Mouse (Mus musculus) myocyte (in vitro differentiated cells): ENCODE data around the gene Nkx2-3. TPM values are rescaled to one million over a fixed set of nuclear protein-coding genes. Genes with fewer than 3 reads are reported as not detected.

Experiments used
- H3K27me3 ChIP-seq: one replicate; pipeline ENCODE4 v1.6.1; 2011; ENCODE audit not compliant: control insufficient read depth, insufficient read depth, insufficient read length
- H3K36me3 ChIP-seq: one replicate; pipeline ENCODE4 v1.6.1; 2011; ENCODE audit not compliant: control insufficient read depth, insufficient read depth
- H3K4me2 ChIP-seq: one replicate; pipeline ENCODE4 v1.6.1; 2011; ENCODE audit warnings: low read depth, control low read depth
- H3K4me3 ChIP-seq: one replicate; pipeline ENCODE4 v1.5.1; 2011; ENCODE audit warnings: mild to moderate bottlenecking, control low read depth, moderate library complexity
- H3K79me2 ChIP-seq: one replicate; pipeline ENCODE4 v1.6.1; 2011; ENCODE audit not compliant: control insufficient read depth, insufficient read depth
- H3ac ChIP-seq: one replicate; pipeline ENCODE4 v1.6.1; 2011; ENCODE audit not compliant: control insufficient read depth, insufficient read length
- CEBPB ChIP-seq: IDR thresholded peaks from 2 replicates; pipeline ENCODE4 v1.6.1; 2011; ENCODE audit warnings: mild to moderate bottlenecking, moderate library complexity; ENCODE audit not compliant: poor library complexity, insufficient read depth, severe bottlenecking
- E2F4 ChIP-seq: IDR thresholded peaks from one replicate; pipeline ENCODE4 v1.6.1; 2011; ENCODE audit warnings: mild to moderate bottlenecking, control low read depth, moderate library complexity; ENCODE audit not compliant: insufficient read depth
- MAX ChIP-seq: IDR thresholded peaks from one replicate; pipeline ENCODE4 v1.6.1; 2011; ENCODE audit warnings: low read depth, mild to moderate bottlenecking, control low read depth
- MYOD1 ChIP-seq, 3 experiments: IDR thresholded peaks; one replicate each; pipeline ENCODE4 v1.6.1; 2011; ENCODE audit warnings: control low read depth in 2 of 3, low read depth in 2 of 3, mild to moderate bottlenecking in 2 of 3, moderate library complexity in 1 of 3; ENCODE audit not compliant: insufficient read length in 2 of 3, control insufficient read depth in 1 of 3
- MYOG ChIP-seq, 3 experiments: IDR thresholded peaks; one replicate each; pipeline ENCODE4 v1.6.1; 2011; ENCODE audit warnings: control low read depth in 2 of 3, low read depth in 2 of 3, mild to moderate bottlenecking in 2 of 3; ENCODE audit not compliant: insufficient read length in 2 of 3, control insufficient read depth in 1 of 3, insufficient read depth in 1 of 3
- POLR2A ChIP-seq: IDR thresholded peaks from one replicate; pipeline ENCODE4 v1.6.1; 2011; ENCODE audit warnings: low read depth, mild to moderate bottlenecking, control low read depth, moderate library complexity; ENCODE audit not compliant: insufficient read length
- POLR2AphosphoS2 ChIP-seq: IDR thresholded peaks from one replicate; pipeline ENCODE4 v1.6.1; 2011; ENCODE audit warnings: low read depth, control low read depth; ENCODE audit not compliant: insufficient read length
- REST ChIP-seq: IDR thresholded peaks from one replicate; pipeline ENCODE4 v1.6.1; 2011; ENCODE audit warnings: mild to moderate bottlenecking, control low read depth, moderate library complexity; ENCODE audit not compliant: insufficient read depth, insufficient read length
- SRF ChIP-seq: IDR thresholded peaks from one replicate; pipeline ENCODE4 v1.6.1; 2011; ENCODE audit warnings: low read depth; ENCODE audit not compliant: control insufficient read depth, insufficient read length
- TCF12 ChIP-seq: IDR thresholded peaks from one replicate; pipeline ENCODE4 v1.6.1; 2011; ENCODE audit warnings: mild to moderate bottlenecking, control low read depth; ENCODE audit not compliant: poor library complexity, insufficient read depth, severe bottlenecking
- TCF3 ChIP-seq: IDR thresholded peaks from one replicate; pipeline ENCODE4 v1.6.1; 2011; ENCODE audit warnings: low read depth, control low read depth; ENCODE audit not compliant: insufficient read length
- USF1 ChIP-seq: IDR thresholded peaks from one replicate; pipeline ENCODE4 v1.6.1; 2011; ENCODE audit warnings: low read depth, mild to moderate bottlenecking, control low read depth, moderate library complexity
- polyA plus RNA-seq: library from polyadenylated mRNA; unstranded; fragments of >200 nt; fragmentation: generic; extraction: Trizol; gene quantifications from one replicate; pipeline ENCODE4 v1.2.1, GENCODE M21; 2012; ENCODE audit warnings: missing spikeins

The Nkx2-3 gene
- polyA plus RNA-seq, 1 experiment, result not detected

DNA sequence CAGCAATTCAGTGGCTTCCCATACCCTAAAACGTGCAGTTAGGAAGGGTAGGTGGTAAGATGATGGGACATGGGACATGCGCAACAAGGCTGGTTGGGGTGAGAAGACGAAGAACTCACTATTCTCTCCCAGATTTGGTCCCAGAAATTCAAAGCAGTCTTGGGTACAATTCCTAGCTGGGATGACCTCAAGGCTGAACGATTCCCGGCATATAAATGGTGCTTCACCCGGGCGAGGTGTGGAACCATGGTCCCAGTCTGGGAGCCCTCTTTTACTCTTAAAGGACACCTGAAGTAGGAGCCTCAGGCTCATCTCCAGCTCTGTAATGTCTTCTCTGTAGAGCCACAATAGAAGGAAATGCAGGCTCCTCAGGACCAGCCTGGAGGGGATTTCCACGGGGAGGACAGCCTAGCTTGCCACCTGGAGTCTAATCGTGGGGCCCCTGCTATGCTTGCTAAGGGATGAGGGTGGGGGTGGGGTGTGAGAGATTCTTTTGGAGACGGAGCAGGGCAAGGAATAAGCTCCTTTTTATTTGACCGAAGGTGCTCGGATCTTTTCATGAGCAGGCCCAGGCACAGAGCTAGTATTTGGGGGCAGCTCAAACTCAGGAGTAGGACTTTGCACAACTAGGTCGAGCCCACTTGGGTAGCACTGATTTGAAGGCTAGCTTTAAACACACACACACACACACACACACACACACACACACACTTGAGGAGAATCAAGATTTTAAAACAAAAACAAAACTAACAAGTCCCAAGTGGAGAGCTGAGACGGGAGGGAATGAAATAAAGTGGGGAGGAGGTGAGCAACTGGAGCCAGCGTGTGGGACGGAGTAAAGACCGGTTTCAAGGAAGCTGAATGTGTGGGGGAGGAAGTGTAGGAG lies 6.2 kb upstream of the Nkx2-3 start:
- Histone ChIP-seq H3ac (no peak overlapping the region), H3K79me2 (no peaks in the 10 kb centered on the region), H3K27me3 (peaks cover 5% of the 10 kb centered on the region), H3K4me2 (no peak overlapping the region), H3K36me3 (no peaks in the 10 kb centered on the region), H3K4me3 (no peak overlapping the region)
- no peak for TF ChIP-seq POLR2A
- no peak for TF ChIP-seq E2F4
- no peak for TF ChIP-seq USF1
- TF ChIP-seq POLR2AphosphoS2, result no peak

DNA sequence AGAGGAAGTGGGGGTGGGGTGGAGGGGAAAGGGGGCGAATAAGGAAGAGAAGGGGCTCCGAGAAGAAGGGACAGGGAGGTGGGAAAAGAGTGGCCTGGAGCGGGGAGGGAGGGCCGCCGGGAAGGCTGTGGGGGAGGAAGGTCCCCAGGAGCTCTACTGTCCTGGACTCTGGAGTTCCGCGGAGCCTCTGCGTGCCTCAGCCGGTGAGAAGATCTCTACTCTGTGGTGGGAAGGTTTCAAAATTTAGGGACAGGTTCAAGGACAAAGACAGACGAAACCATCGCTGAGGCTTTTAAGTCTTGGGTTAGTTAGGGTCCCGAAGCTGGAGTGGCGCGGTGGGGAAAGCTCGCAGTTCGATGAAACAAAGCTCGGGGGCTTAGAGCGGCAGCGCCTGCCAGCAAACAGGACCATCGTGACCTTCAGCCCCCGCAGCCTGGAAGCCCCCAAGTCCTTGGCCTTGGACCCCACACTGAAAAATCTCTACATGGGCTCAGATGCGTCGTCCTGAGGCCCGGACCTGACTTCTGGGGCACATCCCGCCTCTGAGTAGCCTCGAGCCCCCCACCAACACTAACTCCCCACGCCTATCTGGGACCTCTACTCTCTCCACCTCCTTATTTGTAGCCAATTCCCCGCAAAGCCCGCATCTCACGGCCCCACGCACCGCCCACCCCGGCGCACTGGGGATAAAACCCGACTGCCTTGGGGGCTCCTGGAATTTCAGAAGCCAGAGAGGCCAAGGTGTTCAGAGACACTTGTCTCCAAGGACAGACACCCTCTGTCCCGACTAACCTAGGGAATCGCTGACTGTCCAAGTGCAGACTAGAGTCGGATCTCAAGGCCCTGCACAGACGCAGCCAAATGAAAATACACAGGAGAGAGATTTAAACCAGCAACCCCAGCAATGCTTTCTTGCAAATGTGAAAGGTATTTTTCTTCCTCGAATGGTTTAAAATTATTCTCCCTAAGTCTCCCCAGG lies 5.3 kb upstream of the Nkx2-3 start:
- no peak for TF ChIP-seq TCF12
- TF ChIP-seq USF1, result no peak
- TF ChIP-seq MYOG (IDR thresholded peaks at IDR 0.05; ENCODE audit: control insufficient read depth in 1 of 3, insufficient read depth in 1 of 3, insufficient read length in 2 of 3, low read depth in 2 of 3), result no peak
- TF ChIP-seq REST, result no peak
- no peak for TF ChIP-seq E2F4
- TF ChIP-seq MAX, result no peak
- no peak for TF ChIP-seq CEBPB
- no peak for TF ChIP-seq POLR2A
- no peak for TF ChIP-seq SRF
- TF ChIP-seq POLR2AphosphoS2, result no peak
- TF ChIP-seq MYOD1 (IDR thresholded peaks at IDR 0.05; ENCODE audit: control insufficient read depth in 1 of 3, insufficient read length in 2 of 3, low read depth in 2 of 3), result no peak
- TF ChIP-seq TCF3, result no peak
- peaks cover 6% of the 10 kb centered on the region for H3K27me3 ChIP-seq
- H3K36me3 ChIP-seq, result no peaks in the 10 kb centered on the region
- H3K4me3 ChIP-seq, result no peak overlapping the region
- no peaks in the 10 kb centered on the region for H3K79me2 ChIP-seq
- peak overlapping the region; percentile 55 for H3K4me2 ChIP-seq
- no peak overlapping the region for H3ac ChIP-seq

DNA sequence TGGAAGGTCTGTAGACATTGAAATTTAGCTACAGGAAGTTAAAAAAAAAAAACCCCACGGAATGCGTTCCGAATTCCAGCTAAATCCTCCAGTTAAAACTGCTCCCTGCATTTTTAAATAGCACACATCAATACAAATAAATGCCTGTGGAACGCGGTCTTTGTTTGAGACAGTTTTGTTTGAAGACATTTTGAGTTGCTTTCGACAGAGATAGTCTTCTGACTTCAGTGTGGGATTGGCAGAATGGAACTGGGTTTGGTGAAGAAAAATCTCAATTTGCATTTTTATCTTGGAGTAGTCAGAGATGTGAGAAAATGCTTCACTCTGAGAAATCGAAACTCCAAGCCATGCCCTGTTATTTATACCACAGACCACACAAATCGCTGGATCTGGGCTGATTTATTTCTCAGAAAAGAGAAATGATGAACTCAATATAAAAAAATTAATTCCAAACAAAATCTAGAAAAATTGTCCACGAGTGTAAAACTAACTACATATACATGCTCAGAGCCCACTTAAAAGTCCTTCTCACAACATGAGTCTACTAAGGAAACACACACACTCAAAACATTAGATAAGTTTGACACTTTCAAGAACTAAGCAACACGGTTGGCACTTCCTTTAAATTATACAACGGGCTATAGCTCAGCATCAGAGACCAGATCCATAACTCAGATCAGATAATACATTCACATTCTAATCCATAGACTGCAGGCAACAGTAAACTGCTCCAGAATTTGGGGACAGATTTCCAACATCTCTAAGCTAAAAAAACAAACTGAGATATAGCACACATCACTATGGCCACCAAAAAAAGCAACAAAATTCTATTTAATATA lies 4.1 kb upstream of the Nkx2-3 start:
- Histone ChIP-seq H3K4me2 (peak overlapping the region; percentile 55), H3K4me3 (no peak overlapping the region), H3K36me3 (no peaks in the 10 kb centered on the region), H3K79me2 (no peaks in the 10 kb centered on the region), H3ac (no peak overlapping the region), H3K27me3 (peaks cover 18% of the 10 kb centered on the region)
- TF ChIP-seq E2F4 (no peak), USF1 (no peak), MYOG (IDR thresholded peaks at IDR 0.05; ENCODE audit: control insufficient read depth in 1 of 3, insufficient read depth in 1 of 3, insufficient read length in 2 of 3, low read depth in 2 of 3) (no peak), CEBPB (no peak), TCF3 (no peak), REST (no peak), TCF12 (no peak), MAX (no peak), MYOD1 (IDR thresholded peaks at IDR 0.05; ENCODE audit: control insufficient read depth in 1 of 3, insufficient read length in 2 of 3, low read depth in 2 of 3) (no peak), POLR2AphosphoS2 (no peak)

DNA sequence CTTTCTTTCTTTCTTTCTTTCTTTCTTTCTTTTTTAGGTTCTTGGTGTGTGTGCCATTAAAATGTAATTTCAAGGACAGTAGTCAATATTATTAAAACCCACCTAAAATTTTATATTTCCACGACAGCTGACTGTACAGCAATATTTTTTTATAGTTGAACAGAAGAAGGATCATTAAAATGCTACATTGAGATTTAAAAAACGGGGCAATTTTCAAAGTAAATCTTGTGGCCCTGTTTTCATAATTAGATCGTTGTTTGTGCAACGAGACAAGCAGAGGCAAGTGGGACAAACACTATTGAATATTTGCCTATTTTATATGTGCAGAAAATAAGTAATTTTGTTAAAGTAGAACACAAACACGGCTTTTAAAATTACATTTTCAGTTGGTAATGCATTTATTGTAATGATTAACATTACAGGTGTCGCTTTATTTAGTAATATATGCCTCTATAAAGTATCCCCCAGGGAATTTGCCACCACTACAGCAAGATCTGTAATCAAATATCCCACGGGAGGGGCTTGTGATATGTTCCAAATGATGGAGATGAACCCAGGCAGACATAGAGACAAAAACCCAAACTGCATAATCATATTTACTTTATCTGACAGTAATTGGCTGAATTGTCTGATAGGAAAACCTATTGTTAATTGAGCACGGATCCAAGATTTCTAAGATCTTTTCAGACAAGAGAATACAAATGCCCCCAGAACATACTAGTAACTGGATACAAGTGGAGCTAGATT lies 3.2 kb upstream of the Nkx2-3 start:
- peaks cover 22% of the 10 kb centered on the region for H3K27me3 ChIP-seq
- H3ac ChIP-seq, result no peak overlapping the region
- no peaks in the 10 kb centered on the region for H3K79me2 ChIP-seq
- H3K36me3 ChIP-seq, result no peaks in the 10 kb centered on the region
- no peak overlapping the region for H3K4me3 ChIP-seq
- no peak for TF ChIP-seq SRF
- TF ChIP-seq TCF12, result no peak
- TF ChIP-seq CEBPB, result no peak
- TF ChIP-seq POLR2A, result no peak
- no peak for TF ChIP-seq REST
- no peak for TF ChIP-seq MYOG (IDR thresholded peaks at IDR 0.05; ENCODE audit: control insufficient read depth in 1 of 3, insufficient read depth in 1 of 3, insufficient read length in 2 of 3, low read depth in 2 of 3)
- TF ChIP-seq USF1, result no peak
- no peak overlapping the region for H3K4me2 ChIP-seq
